Mouse (Mus musculus) E14TG2a.4 (cell line): Measurements from ENCODE around the gene Tmem178b.

Source experiments
- CTCF ChIP-seq: conservative IDR thresholded peaks from 2 replicates; pipeline ENCODE4 v1.5.1; 2014; ENCODE audit warnings: low read length
- POU5F1 ChIP-seq: IDR thresholded peaks from 2 replicates; pipeline ENCODE4 v1.6.1; 2014; ENCODE audit warnings: low read length, borderline replicate concordance

GRCm38 (mm10) chr6:39946601-39947000 lies 73.5 kb downstream of the Tmem178b start:
- TF ChIP-seq CTCF (no peak), POU5F1 (no peak)
